Mouse (Mus musculus): Measurements from ENCODE around the gene Sema6b. TPM values are rescaled to one million over a fixed set of nuclear protein-coding genes. Genes with fewer than 3 reads are reported as not detected.
"Not testable (repeated sequence)": the region's sequence is repeated elsewhere in the genome, so short reads cannot be mapped to it uniquely, and the experiment has no call there.

Sema6b gene
- polyA plus RNA-seq, 1 experiment from 2014 or later, result 9.6 TPM

- ATAC-seq (ENCODE audit: low FRiP score), result no peak
- 74% methylated on average over 4 of the region's 4 CpGs for WGBS
- H3K4me3 ChIP-seq, result no peak overlapping the region
- H3K4me1 ChIP-seq, result peaks cover 5% of the 10 kb centered on the region; the same call in 1 of the 2 replicates
- no peak overlapping the region for H3K4me2 ChIP-seq (replicated peaks)
- H3K9ac ChIP-seq, result no peak overlapping the region
- no peaks in the 10 kb centered on the region for H3K9me3 ChIP-seq (replicated peaks)
- no peaks in the 10 kb centered on the region for H3K36me3 ChIP-seq
- H3K27me3 ChIP-seq, result 0 out of 2 replicates have a peak, but pooled peaks cover 2% of the 10 kb centered on the region
- H3K27ac ChIP-seq, result no peak overlapping the region
Measured at GRCm38 (mm10) chr17:56110571-56110970, 29.6 kb downstream of the Sema6b start.

GRCm38 (mm10) chr17:56109219-56110051 lies 30.7 kb downstream of the Sema6b start, which contains the start of gene Plin4:
Gene Plin4 (minus strand): TSS chr17:56109803.
- WGBS, result 61% methylated on average over 10 of the region's 10 CpGs
- no peak for ATAC-seq (ENCODE audit: low FRiP score)
- Histone ChIP-seq H3K4me2 (replicated peaks) (no peak within 1 kb of the TSS), H3K9ac (no peak within 1 kb of the TSS), H3K4me3 (no peak within 1 kb of the TSS), H3K27ac (no peak within 1 kb of the TSS), H3K4me1 (peaks cover 5% of the 10 kb centered on the region; the same call in 1 of the 2 replicates), H3K36me3 (no peaks in the 10 kb centered on the region), H3K9me3 (replicated peaks) (no peaks in the 10 kb centered on the region), H3K27me3 (no peaks in the 10 kb centered on the region)

GRCm38 (mm10) chr17:56108334-56109044 lies 31.7 kb downstream of the Sema6b start:
- ATAC-seq (ENCODE audit: low FRiP score), result no peak; the same call in 1 of the 2 replicates
- H3K4me3 ChIP-seq, result no peak overlapping the region
- H3K27ac ChIP-seq, result no peak overlapping the region
- no peaks in the 10 kb centered on the region for H3K27me3 ChIP-seq
- H3K4me2 ChIP-seq (replicated peaks), result no peak overlapping the region
- H3K36me3 ChIP-seq, result peaks cover 6% of the 10 kb centered on the region
- H3K9ac ChIP-seq, result no peak overlapping the region
- 82% methylated on average over 6 of the region's 6 CpGs for WGBS
- no peaks in the 10 kb centered on the region for H3K9me3 ChIP-seq (replicated peaks)
- H3K4me1 ChIP-seq, result peaks cover 5% of the 10 kb centered on the region; the same call in 1 of the 2 replicates

GRCm38 (mm10) chr17:56107736-56108135 lies 32.4 kb downstream of the Sema6b start:
- ATAC-seq (ENCODE audit: low FRiP score), result no peak
- Histone ChIP-seq H3K27ac (no peak overlapping the region), H3K4me3 (no peak overlapping the region), H3K9ac (no peak overlapping the region), H3K4me1 (peaks cover 2% of the 10 kb centered on the region; the same call in 1 of the 2 replicates), H3K36me3 (peaks cover 14% of the 10 kb centered on the region), H3K27me3 (no peaks in the 10 kb centered on the region), H3K9me3 (replicated peaks) (no peaks in the 10 kb centered on the region), H3K4me2 (replicated peaks) (no peak overlapping the region)
- 58% methylated on average over 2 of the region's 2 CpGs for WGBS

GRCm38 (mm10) chr17:56106981-56107380 lies 33.2 kb downstream of the Sema6b start:
- peaks cover 21% of the 10 kb centered on the region for H3K36me3 ChIP-seq
- H3K9ac ChIP-seq, result no peak overlapping the region
- 80% methylated on average over 4 of the region's 4 CpGs for WGBS
- no peak overlapping the region for H3K4me2 ChIP-seq (replicated peaks)
- H3K4me1 ChIP-seq, result no peaks in the 10 kb centered on the region
- no peaks in the 10 kb centered on the region for H3K27me3 ChIP-seq
- no peak for ATAC-seq (ENCODE audit: low FRiP score)
- no peaks in the 10 kb centered on the region for H3K9me3 ChIP-seq (replicated peaks)
- H3K4me3 ChIP-seq, result no peak overlapping the region
- no peak overlapping the region for H3K27ac ChIP-seq

GRCm38 (mm10) chr17:56106436-56106835 lies 33.7 kb downstream of the Sema6b start:
- not testable (repeated sequence) for H3K27ac ChIP-seq; H3K4me1 ChIP-seq; H3K27me3 ChIP-seq; H3K4me3 ChIP-seq; H3K9ac ChIP-seq; ATAC-seq (ENCODE audit: low FRiP score); H3K9me3 ChIP-seq (replicated peaks); H3K4me2 ChIP-seq (replicated peaks)
- WGBS, result 96% methylated on average over 4 of the region's 4 CpGs
- H3K36me3 ChIP-seq, result peaks cover 27% of the 10 kb centered on the region

GRCm38 (mm10) chr17:56104821-56105220 lies 35.3 kb downstream of the Sema6b start:
- 88% methylated on average over 3 of the region's 5 CpGs for WGBS
- not testable (repeated sequence) for H3K4me2 ChIP-seq (replicated peaks); H3K27ac ChIP-seq; H3K4me3 ChIP-seq; ATAC-seq (ENCODE audit: low FRiP score); H3K9ac ChIP-seq; H3K9me3 ChIP-seq (replicated peaks); H3K4me1 ChIP-seq; H3K27me3 ChIP-seq
- H3K36me3 ChIP-seq, result peaks cover 43% of the 10 kb centered on the region

GRCm38 (mm10) chr17:56103465-56104285 lies 36.5 kb downstream of the Sema6b start:
- no peaks in the 10 kb centered on the region for H3K27me3 ChIP-seq
- H3K4me2 ChIP-seq (replicated peaks), result no peak overlapping the region
- H3K9ac ChIP-seq, result no peak overlapping the region
- no peak overlapping the region for H3K27ac ChIP-seq
- no peak overlapping the region for H3K4me3 ChIP-seq
- H3K9me3 ChIP-seq (replicated peaks), result no peaks in the 10 kb centered on the region
- WGBS, result 95% methylated on average over 8 of the region's 8 CpGs
- H3K4me1 ChIP-seq, result no peaks in the 10 kb centered on the region
- peaks cover 54% of the 10 kb centered on the region for H3K36me3 ChIP-seq
- ATAC-seq (ENCODE audit: low FRiP score), result no peak

- 93% methylated on average over 9 of the region's 9 CpGs for WGBS
- no peak overlapping the region for H3K9ac ChIP-seq
- peaks cover 62% of the 10 kb centered on the region for H3K36me3 ChIP-seq
- H3K4me1 ChIP-seq, result no peaks in the 10 kb centered on the region
- H3K9me3 ChIP-seq (replicated peaks), result no peaks in the 10 kb centered on the region
- H3K27ac ChIP-seq, result no peak overlapping the region
- no peak overlapping the region for H3K4me2 ChIP-seq (replicated peaks)
- H3K4me3 ChIP-seq, result no peak overlapping the region
- no peaks in the 10 kb centered on the region for H3K27me3 ChIP-seq
- no peak for ATAC-seq (ENCODE audit: low FRiP score)
Measured at GRCm38 (mm10) chr17:56102927-56103326, 37.2 kb downstream of the Sema6b start.

GRCm38 (mm10) chr17:56102158-56102557 lies 38.0 kb downstream of the Sema6b start:
- peaks cover 70% of the 10 kb centered on the region for H3K36me3 ChIP-seq
- H3K4me3 ChIP-seq, result no peak overlapping the region
- no peak overlapping the region for H3K9ac ChIP-seq
- H3K9me3 ChIP-seq (replicated peaks), result no peaks in the 10 kb centered on the region
- 0 out of 2 replicates have a peak overlapping the region, but pooled peaks have one; percentile 0 for H3K27ac ChIP-seq
- H3K27me3 ChIP-seq, result no peaks in the 10 kb centered on the region
- ATAC-seq (ENCODE audit: low FRiP score), result no peak
- H3K4me2 ChIP-seq (replicated peaks), result no peak overlapping the region
- WGBS, result 87% methylated on average over 5 of the region's 5 CpGs
- no peaks in the 10 kb centered on the region for H3K4me1 ChIP-seq

- Histone ChIP-seq H3K9ac (no peak overlapping the region), H3K4me3 (no peak overlapping the region), H3K27me3 (no peaks in the 10 kb centered on the region), H3K9me3 (replicated peaks) (no peaks in the 10 kb centered on the region), H3K27ac (no peak overlapping the region), H3K4me1 (no peaks in the 10 kb centered on the region), H3K4me2 (replicated peaks) (no peak overlapping the region), H3K36me3 (peaks cover 83% of the 10 kb centered on the region)
- WGBS, result 91% methylated on average over 3 of the region's 3 CpGs
- no peak for ATAC-seq (ENCODE audit: low FRiP score)
Measured at GRCm38 (mm10) chr17:56100811-56101210, 39.3 kb downstream of the Sema6b start.
